Mouse (Mus musculus) brain, embryonic 14.5 days (tissue): ENCODE data around the gene Bcl7c.

Experiments
- CTCF ChIP-seq: fragments of 200-500 bp; IDR thresholded peaks from 2 replicates; pipeline ENCODE4 v1.5.1; 2012; ENCODE audit warnings: inconsistent platforms, mild to moderate bottlenecking, moderate library complexity, borderline replicate concordance; ENCODE audit not compliant: insufficient read depth, insufficient read length; ENCODE audit errors: extremely low read depth
- POLR2A ChIP-seq: fragments of 200-500 bp; IDR thresholded peaks from 2 replicates; pipeline ENCODE4 v1.6.1; 2012; ENCODE audit warnings: mild to moderate bottlenecking, inconsistent platforms, borderline replicate concordance; ENCODE audit not compliant: poor library complexity, insufficient read depth, insufficient read length, severe bottlenecking; ENCODE audit errors: extremely low read depth

GRCm38 (mm10) chr7:127616881-127617280 lies 91.9 kb downstream of the Bcl7c start:
- TF ChIP-seq POLR2A: no peak
- no peak for TF ChIP-seq CTCF
